ENCODE assay signal across 8 mouse cellular contexts in genomic region chr8:95952257-95952656, GRCm38 (mm10).
DNase-seq lines count a peak whose midpoint lies in the region; ATAC-seq and TF ChIP-seq lines count a peak whose summit lies in the region.

No protein-coding gene starts in this region.

- H3K4me2 ChIP-seq in heart, embryonic 13.5 days: peak overlapping the region; percentile 67
- H3K4me2 ChIP-seq in forebrain, postnatal 0 days (ENCODE audit: low read depth): peak overlapping the region; percentile 50
- peak overlapping the region; percentile 52 for H3K4me2 ChIP-seq in midbrain, embryonic 14.5 days (ENCODE audit: low read length)

- no peak overlapping the region for H3K27ac ChIP-seq in heart, embryonic 13.5 days (replicated peaks)
- H3K27ac ChIP-seq in heart, adult 2 months: no peak overlapping the region
- H3K27ac ChIP-seq in ES-E14 (ENCODE audit: insufficient read depth, low read depth, low read length, poor library complexity, severe bottlenecking): no peak overlapping the region
- no peak overlapping the region for H3K27ac ChIP-seq in forebrain, postnatal 0 days (ENCODE audit: low read depth, low read length)
- no peak overlapping the region for H3K27ac ChIP-seq in midbrain, embryonic 14.5 days (replicated peaks; ENCODE audit: low read depth, low read length)

- in situ Hi-C loops in ES-E14 (cut with MboI; ENCODE audit: low sequenced_read_pairs in 2 of 2, unreplicated experiment in 2 of 2): no loop called here

- H3K9me3 ChIP-seq in heart, embryonic 13.5 days: peaks cover 5% of the 10 kb centered on the region; the same call in 1 of the 2 replicates
- no peaks in the 10 kb centered on the region for H3K9me3 ChIP-seq in ES-E14 (ENCODE audit: control insufficient read depth, insufficient read depth, low read depth, low read length)
- H3K9me3 ChIP-seq in forebrain, postnatal 0 days (ENCODE audit: low read length): no peaks in the 10 kb centered on the region
- H3K9me3 ChIP-seq in midbrain, embryonic 14.5 days (ENCODE audit: control insufficient read depth, low read length): no peaks in the 10 kb centered on the region

- TF ChIP-seq CTCF in heart, adult 2 months (IDR thresholded peaks at IDR 0.05): no peak
- TF ChIP-seq CTCF in forebrain, postnatal 0 days (IDR thresholded peaks at IDR 0.05; ENCODE audit: low read depth): no peak

- no peak for ATAC-seq in heart, embryonic 13.5 days (ENCODE audit: extremely low read depth, insufficient number of reproducible peaks, low FRiP score, low TSS enrichment)
- peak; percentile 47; the same call in 1 of the 2 replicates for ATAC-seq in forebrain, postnatal 0 days
- ATAC-seq in midbrain, embryonic 14.5 days (ENCODE audit: low FRiP score, low TSS enrichment): peak; percentile 68; the same call in 1 of the 2 replicates

- intact Hi-C loops in heart, adult 2 months (cut with DNase I): no loop called here
- intact Hi-C loops in left cerebral cortex, postnatal 36 days (cut with DNase I): no loop called here

- no peak for TF ChIP-seq EP300 in heart, adult 2 months (IDR thresholded peaks at IDR 0.05; ENCODE audit: insufficient read depth, low read depth, low read length)

- no peak for DNase-seq in heart, adult 2 months
- DNase-seq in ES-E14 (ENCODE audit: low read depth, low spot score): peak; percentile 16
- no peak for DNase-seq in forebrain, postnatal 0 days
- peak; percentile 56 for DNase-seq in midbrain, embryonic 14.5 days
- no peak for DNase-seq in adrenal gland, postnatal 4 days (ENCODE audit: low spot score in 2 of 2)
- no peak for DNase-seq in B cell, adult 2 months
- no peak for DNase-seq in left cerebral cortex, postnatal 36 days (ENCODE audit: low spot score in 2 of 2)

- 39% methylated on average over 10 of the region's 10 CpGs for WGBS in heart, embryonic 13.5 days
- WGBS in heart, adult 2 months: 48% methylated on average over 10 of the region's 10 CpGs
- WGBS in forebrain, postnatal 0 days: 11% methylated on average over 10 of the region's 10 CpGs
- WGBS in midbrain, embryonic 14.5 days: 6% methylated on average over 10 of the region's 10 CpGs

- H3K4me3 ChIP-seq in heart, embryonic 13.5 days: peak overlapping the region; percentile 43
- H3K4me3 ChIP-seq in heart, adult 2 months: no peak overlapping the region
- H3K4me3 ChIP-seq in ES-E14 (ENCODE audit: insufficient read depth in 1 of 2, low read depth in 1 of 2, low read length in 2 of 2, poor library complexity in 1 of 2, severe bottlenecking in 1 of 2): no peak overlapping the region
- peak overlapping the region; percentile 33; the same call in 1 of the 2 replicates for H3K4me3 ChIP-seq in forebrain, postnatal 0 days (ENCODE audit: low read depth, low read length)
- H3K4me3 ChIP-seq in midbrain, embryonic 14.5 days (replicated peaks; ENCODE audit: low read depth, low read length): peak overlapping the region; percentile 24

- no peaks in the 10 kb centered on the region for H3K36me3 ChIP-seq in heart, embryonic 13.5 days
- H3K36me3 ChIP-seq in heart, adult 2 months (ENCODE audit: control insufficient read depth, insufficient read depth, low read length): no peaks in the 10 kb centered on the region
- no peaks in the 10 kb centered on the region for H3K36me3 ChIP-seq in ES-E14 (ENCODE audit: control insufficient read depth, insufficient read depth, low read length, poor library complexity, severe bottlenecking)
- no peaks in the 10 kb centered on the region for H3K36me3 ChIP-seq in forebrain, postnatal 0 days (ENCODE audit: insufficient read depth)
- no peaks in the 10 kb centered on the region for H3K36me3 ChIP-seq in midbrain, embryonic 14.5 days (ENCODE audit: control insufficient read depth, insufficient read depth, low read length)

- no peaks in the 10 kb centered on the region for H3K4me1 ChIP-seq in heart, embryonic 13.5 days
- no peaks in the 10 kb centered on the region for H3K4me1 ChIP-seq in heart, adult 2 months (ENCODE audit: control insufficient read depth, insufficient read depth, low read length)
- no peaks in the 10 kb centered on the region for H3K4me1 ChIP-seq in ES-E14 (ENCODE audit: control insufficient read depth in 2 of 2, insufficient read depth in 2 of 2, low read length in 2 of 2, poor library complexity in 1 of 2)
- H3K4me1 ChIP-seq in forebrain, postnatal 0 days (ENCODE audit: insufficient read depth): no peaks in the 10 kb centered on the region
- no peaks in the 10 kb centered on the region for H3K4me1 ChIP-seq in midbrain, embryonic 14.5 days (ENCODE audit: control insufficient read depth, insufficient read depth, low read length)

- no peak for TF ChIP-seq POLR2A in heart, adult 2 months (IDR thresholded peaks at IDR 0.05; ENCODE audit: insufficient read depth, low read depth, low read length)

- H3K9ac ChIP-seq in heart, embryonic 13.5 days: peak overlapping the region; percentile 54; the same call in 1 of the 2 replicates
- no peak overlapping the region for H3K9ac ChIP-seq in heart, adult 2 months (ENCODE audit: low read depth, low read length)
- no peak overlapping the region for H3K9ac ChIP-seq in ES-E14 (ENCODE audit: insufficient read depth, low read depth, low read length, poor library complexity, severe bottlenecking)
- no peak overlapping the region for H3K9ac ChIP-seq in forebrain, postnatal 0 days
- no peak overlapping the region; the same call in 1 of the 2 replicates for H3K9ac ChIP-seq in midbrain, embryonic 14.5 days (replicated peaks; ENCODE audit: low read length)

- H3K27me3 ChIP-seq in heart, embryonic 13.5 days (replicated peaks): peaks cover 23% of the 10 kb centered on the region
- H3K27me3 ChIP-seq in heart, adult 2 months (ENCODE audit: control insufficient read depth, insufficient read depth, low read length): no peaks in the 10 kb centered on the region
- no peaks in the 10 kb centered on the region for H3K27me3 ChIP-seq in forebrain, postnatal 0 days (ENCODE audit: insufficient read depth, low read length)
- no peaks in the 10 kb centered on the region for H3K27me3 ChIP-seq in midbrain, embryonic 14.5 days (ENCODE audit: control insufficient read depth, insufficient read depth, low read length)

- H3K79me2 ChIP-seq in heart, adult 2 months (replicated peaks; ENCODE audit: control insufficient read depth, insufficient read depth, low read length): no peaks in the 10 kb centered on the region

TF ChIP-seq in ES-E14, 5 proteins besides CTCF, POLR2A, EP300 and RAD21:
- no peak for TF ChIP-seq MAFK (IDR thresholded peaks at IDR 0.05; ENCODE audit: insufficient read depth, low read depth, low read length)
- TF ChIP-seq ZNF384 (IDR thresholded peaks at IDR 0.05; ENCODE audit: low read depth, low read length): no peak
- no peak for TF ChIP-seq CHD2 (IDR thresholded peaks at IDR 0.05; ENCODE audit: low read depth, low read length)
- no peak for TF ChIP-seq ZC3H11A (IDR thresholded peaks at IDR 0.05; ENCODE audit: borderline replicate concordance, low read depth, low read length)
- TF ChIP-seq HCFC1 (IDR thresholded peaks at IDR 0.05; ENCODE audit: borderline replicate concordance, insufficient read depth, low read length): no peak

Comparison
In these comparisons a context has a peak if more than half of its experiments do, and no peak if none do; other contexts are left out.
1. H3K4me3 ChIP-seq: peak in heart, embryonic 13.5 days (single experiment), forebrain, postnatal 0 days (single experiment) and midbrain, embryonic 14.5 days (single experiment); none in heart, adult 2 months (single experiment) and ES-E14 (0 of 2).
2. DNase-seq: peak in ES-E14 (single experiment) and midbrain, embryonic 14.5 days (single experiment); none in heart, adult 2 months (0 of 2), forebrain, postnatal 0 days (single experiment), adrenal gland, postnatal 4 days (0 of 2), B cell, adult 2 months (0 of 2) and left cerebral cortex, postnatal 36 days (0 of 2).
3. Peak in every context shown above with its lines, with median percentiles within 50 percentile points of each other: H3K4me2 ChIP-seq.